In genomic region chr10:81010851-81011250, GRCm38 (mm10) we compare ENCODE assay signal across 19 mouse cellular contexts. TPM values are rescaled to one million over a fixed set of nuclear protein-coding genes. Genes with fewer than 3 reads are reported as not detected.
A peak's percentile ranks its signal among the peaks of the same experiment; 100 is the strongest.
DNase-seq lines count a peak whose midpoint lies in the region; ATAC-seq and TF ChIP-seq lines count a peak whose summit lies in the region.
"Had no signal": no experiment of that assay in that cellular context is flagged by ENCODE, and none has a peak within 500 bp of the region (broad histone marks: within the 10 kb centered on the region; RNA-seq: fewer than 3 reads in every experiment).

No protein-coding gene starts in this region.

- H3K27me3 ChIP-seq in embryonic facial prominence, embryonic 12.5 days, result no peaks in the 10 kb centered on the region
- peaks cover 12% of the 10 kb centered on the region; the same call in 1 of the 2 replicates for H3K27me3 ChIP-seq in embryonic facial prominence, embryonic 10.5 days (replicated peaks; ENCODE audit: low read depth, poor library complexity, severe bottlenecking)
- no peaks in the 10 kb centered on the region for H3K27me3 ChIP-seq in kidney, adult 2 months (replicated peaks; ENCODE audit: control insufficient read depth, insufficient read depth, low read length)
- no peaks in the 10 kb centered on the region for H3K27me3 ChIP-seq in kidney, embryonic 16.5 days (ENCODE audit: insufficient read depth, low read length)
- no peaks in the 10 kb centered on the region for H3K27me3 ChIP-seq in midbrain, postnatal 0 days (ENCODE audit: insufficient read depth, low read length)
- no peaks in the 10 kb centered on the region for H3K27me3 ChIP-seq in midbrain, embryonic 16.5 days (ENCODE audit: control insufficient read depth, insufficient read depth, low read depth, low read length)
- H3K27me3 ChIP-seq: midbrain, embryonic 15.5 days had no signal

- H3K9ac ChIP-seq in embryonic facial prominence, embryonic 12.5 days, result 0 out of 2 replicates have a peak overlapping the region, but pooled peaks have one; percentile 24
- H3K9ac ChIP-seq in kidney, embryonic 16.5 days (replicated peaks; ENCODE audit: low read length), result no peak overlapping the region
- no peak overlapping the region for H3K9ac ChIP-seq in midbrain, postnatal 0 days (replicated peaks; ENCODE audit: low read length, poor library complexity, severe bottlenecking)
- H3K9ac ChIP-seq in midbrain, embryonic 16.5 days (ENCODE audit: low read depth, low read length), result no peak overlapping the region
- H3K9ac ChIP-seq: hindbrain, embryonic 12.5 days; liver, embryonic 12.5 days; midbrain, embryonic 15.5 days had no signal

- 54% methylated on average over 6 of the region's 6 CpGs for WGBS in embryonic facial prominence, embryonic 12.5 days
- 67% methylated on average over 6 of the region's 6 CpGs for WGBS in embryonic facial prominence, embryonic 10.5 days
- 52% methylated on average over 6 of the region's 6 CpGs for WGBS in kidney, adult 2 months
- WGBS in kidney, embryonic 16.5 days, result 71% methylated on average over 6 of the region's 6 CpGs
- 53% methylated on average over 6 of the region's 6 CpGs for WGBS in midbrain, postnatal 0 days
- WGBS in midbrain, embryonic 16.5 days, result 62% methylated on average over 6 of the region's 6 CpGs

- no peak for ATAC-seq in embryonic facial prominence, embryonic 12.5 days (ENCODE audit: insufficient number of reproducible peaks, insufficient read depth, low FRiP score, low TSS enrichment)
- ATAC-seq in kidney, embryonic 16.5 days (ENCODE audit: low FRiP score, low TSS enrichment), result no peak
- no peak for ATAC-seq in midbrain, postnatal 0 days (ENCODE audit: low FRiP score)
- no peak for ATAC-seq in midbrain, embryonic 16.5 days
- ATAC-seq: intestine, embryonic 16.5 days; liver, embryonic 12.5 days; midbrain, embryonic 15.5 days had no signal

- TF ChIP-seq CTCF in kidney, adult 2 months (conservative IDR thresholded peaks at IDR 0.05; ENCODE audit: insufficient read depth, insufficient read length, low read depth, low read length), result no peak
- no peak for TF ChIP-seq CTCF in midbrain, postnatal 0 days (IDR thresholded peaks at IDR 0.05)
- no peak for TF ChIP-seq CTCF in cortical plate, adult 2 months (IDR thresholded peaks at IDR 0.05; ENCODE audit: extremely low read depth, insufficient read depth, low read length)

- H3K27ac ChIP-seq in embryonic facial prominence, embryonic 12.5 days, result no peak overlapping the region
- H3K27ac ChIP-seq in embryonic facial prominence, embryonic 10.5 days (replicated peaks), result no peak overlapping the region
- H3K27ac ChIP-seq in kidney, adult 2 months (ENCODE audit: insufficient read depth, low read depth, low read length), result no peak overlapping the region
- H3K27ac ChIP-seq in kidney, embryonic 16.5 days (ENCODE audit: low read length), result no peak overlapping the region
- H3K27ac ChIP-seq in midbrain, postnatal 0 days (ENCODE audit: low read depth, low read length), result no peak overlapping the region
- H3K27ac ChIP-seq in midbrain, embryonic 16.5 days (ENCODE audit: low read length), result no peak overlapping the region
- H3K27ac ChIP-seq in cortical plate, adult 2 months (ENCODE audit: insufficient read depth, low read length), result peak overlapping the region; percentile 26; the same call in 1 of the 2 replicates
- H3K27ac ChIP-seq: hindbrain, embryonic 12.5 days; limb, embryonic 10.5 days; liver, embryonic 12.5 days; midbrain, embryonic 15.5 days had no signal

- no peak overlapping the region for H3K4me2 ChIP-seq in embryonic facial prominence, embryonic 12.5 days (replicated peaks)
- no peak overlapping the region for H3K4me2 ChIP-seq in kidney, embryonic 16.5 days (replicated peaks; ENCODE audit: low read depth, low read length)
- no peak overlapping the region for H3K4me2 ChIP-seq in midbrain, postnatal 0 days (ENCODE audit: low read depth, low read length, poor library complexity, severe bottlenecking)
- no peak overlapping the region for H3K4me2 ChIP-seq in midbrain, embryonic 16.5 days (ENCODE audit: low read length)
- H3K4me2 ChIP-seq: hindbrain, embryonic 12.5 days; liver, embryonic 12.5 days; midbrain, embryonic 15.5 days had no signal

- H3K36me3 ChIP-seq in embryonic facial prominence, embryonic 12.5 days, result no peaks in the 10 kb centered on the region
- H3K36me3 ChIP-seq in embryonic facial prominence, embryonic 10.5 days (replicated peaks), result no peaks in the 10 kb centered on the region
- no peaks in the 10 kb centered on the region for H3K36me3 ChIP-seq in kidney, adult 2 months (ENCODE audit: control insufficient read depth, insufficient read depth, low read length)
- H3K36me3 ChIP-seq in kidney, embryonic 16.5 days (ENCODE audit: insufficient read depth, low read length), result no peaks in the 10 kb centered on the region
- H3K36me3 ChIP-seq in midbrain, postnatal 0 days (ENCODE audit: insufficient read depth, low read length), result no peaks in the 10 kb centered on the region
- no peaks in the 10 kb centered on the region for H3K36me3 ChIP-seq in midbrain, embryonic 16.5 days (ENCODE audit: control insufficient read depth, insufficient read depth, low read length)
- H3K36me3 ChIP-seq: hindbrain, embryonic 12.5 days; limb, embryonic 10.5 days; liver, embryonic 12.5 days; midbrain, embryonic 15.5 days had no signal

- TF ChIP-seq POLR2A in kidney, adult 2 months (IDR thresholded peaks at IDR 0.05; ENCODE audit: low read depth, low read length), result no peak
- TF ChIP-seq POLR2A in cortical plate, adult 2 months (IDR thresholded peaks at IDR 0.05; ENCODE audit: extremely low read depth, insufficient read depth, low read length), result no peak

- no peaks in the 10 kb centered on the region for H3K9me3 ChIP-seq in embryonic facial prominence, embryonic 12.5 days
- H3K9me3 ChIP-seq in embryonic facial prominence, embryonic 10.5 days, result no peaks in the 10 kb centered on the region
- H3K9me3 ChIP-seq in kidney, embryonic 16.5 days (ENCODE audit: low read length), result no peaks in the 10 kb centered on the region
- H3K9me3 ChIP-seq in midbrain, postnatal 0 days (ENCODE audit: low read length), result no peaks in the 10 kb centered on the region
- no peaks in the 10 kb centered on the region for H3K9me3 ChIP-seq in midbrain, embryonic 16.5 days (replicated peaks; ENCODE audit: control insufficient read depth, low read length, poor library complexity, severe bottlenecking)
- H3K9me3 ChIP-seq: hindbrain, embryonic 12.5 days; limb, embryonic 10.5 days; liver, embryonic 12.5 days; midbrain, embryonic 15.5 days had no signal

- 0 out of 2 replicates have a peak, but pooled peaks cover 6% of the 10 kb centered on the region for H3K4me1 ChIP-seq in embryonic facial prominence, embryonic 12.5 days
- H3K4me1 ChIP-seq in embryonic facial prominence, embryonic 10.5 days, result peaks cover 18% of the 10 kb centered on the region
- H3K4me1 ChIP-seq in kidney, adult 2 months (ENCODE audit: control insufficient read depth, insufficient read depth, low read length), result no peaks in the 10 kb centered on the region
- peaks cover 8% of the 10 kb centered on the region; the same call in 1 of the 2 replicates for H3K4me1 ChIP-seq in kidney, embryonic 16.5 days (ENCODE audit: insufficient read depth, low read length)
- H3K4me1 ChIP-seq in midbrain, postnatal 0 days (ENCODE audit: insufficient read depth, low read length), result peaks cover 4% of the 10 kb centered on the region; the same call in 1 of the 2 replicates
- peaks cover 6% of the 10 kb centered on the region for H3K4me1 ChIP-seq in midbrain, embryonic 16.5 days (ENCODE audit: control insufficient read depth, insufficient read depth, low read length)
- peaks cover 4% of the 10 kb centered on the region for H3K4me1 ChIP-seq in cortical plate, adult 2 months (ENCODE audit: control insufficient read depth, insufficient read depth, low read length)

- no peak overlapping the region for H3K4me3 ChIP-seq in embryonic facial prominence, embryonic 12.5 days
- no peak overlapping the region for H3K4me3 ChIP-seq in embryonic facial prominence, embryonic 10.5 days
- no peak overlapping the region for H3K4me3 ChIP-seq in kidney, adult 2 months (ENCODE audit: insufficient read depth, low read depth, low read length)
- H3K4me3 ChIP-seq in kidney, embryonic 16.5 days (ENCODE audit: low read length), result no peak overlapping the region
- H3K4me3 ChIP-seq in midbrain, postnatal 0 days (ENCODE audit: low read depth, low read length), result no peak overlapping the region
- no peak overlapping the region for H3K4me3 ChIP-seq in midbrain, embryonic 16.5 days (ENCODE audit: low read depth, low read length)
- H3K4me3 ChIP-seq in cortical plate, adult 2 months (ENCODE audit: insufficient read depth, low read length), result no peak overlapping the region
- H3K4me3 ChIP-seq: erythroblast, embryonic 14.5 days; hindbrain, embryonic 12.5 days; limb, embryonic 10.5 days; liver, embryonic 12.5 days; midbrain, embryonic 15.5 days had no signal

- no peak for DNase-seq in embryonic facial prominence, embryonic 10.5 days (ENCODE audit: low spot score)
- DNase-seq in kidney, adult 2 months, result peak; percentile 42
- peak; percentile 39 for DNase-seq in midbrain, postnatal 0 days (ENCODE audit: low spot score)
- DNase-seq in spleen, postnatal 4 days (ENCODE audit: low spot score in 2 of 2), result no peak
- DNase-seq: cerebellum, adult 9-10 months; gastrocnemius, postnatal 14 days; thymus, postnatal 14 days had no signal

RNA-seq across cellular contexts. Expression of gene Gng7, which starts 3.9 kb away (rescaled TPM):
- 11.0 and 11.4 TPM in 2 replicates for polyA plus RNA-seq in embryonic facial prominence, embryonic 12.5 days (2016; fragmentation: Nextera tagmentation; extraction: Ambion mirVana)
- polyA plus RNA-seq in embryonic facial prominence, embryonic 10.5 days (2016; fragmentation: Nextera tagmentation; extraction: Ambion mirVana), result 6.5 and 6.7 TPM in 2 replicates
- 1.9 and 2.0 TPM in 2 replicates for polyA plus RNA-seq in kidney, adult 2 months (2012; rRNA removed)
- 6.6 and 6.7 TPM in 2 replicates for polyA plus RNA-seq in kidney, embryonic 16.5 days (2015; fragmentation: Nextera tagmentation; extraction: Ambion mirVana)
- 27.6 and 40.7 TPM in 2 replicates for total RNA-seq in midbrain, postnatal 0 days (2014; rRNA removed)
- polyA plus RNA-seq in midbrain, postnatal 0 days (2015; fragmentation: Nextera tagmentation; extraction: Ambion mirVana), result 29.5 and 29.9 TPM in 2 replicates
- 21.5 and 25.6 TPM in 2 replicates for polyA plus RNA-seq in midbrain, embryonic 16.5 days (2015; fragmentation: Nextera tagmentation; extraction: Ambion mirVana)
- polyA plus RNA-seq in cortical plate, adult 2 months (2012; rRNA removed), result 77.9 and 152 TPM in 2 replicates
- polyA plus RNA-seq: erythroblast, embryonic 14.5 days had no signal

RNA-seq across cellular contexts. Expression of gene Diras1, which starts 14.6 kb away (rescaled TPM):
- polyA plus RNA-seq in embryonic facial prominence, embryonic 12.5 days (2016; fragmentation: Nextera tagmentation; extraction: Ambion mirVana), result 1.9 and 2.1 TPM in 2 replicates
- polyA plus RNA-seq in embryonic facial prominence, embryonic 10.5 days (2016; fragmentation: Nextera tagmentation; extraction: Ambion mirVana), result 1.4 and 1.9 TPM in 2 replicates
- 0.04 and 0.25 TPM in 2 replicates for polyA plus RNA-seq in kidney, adult 2 months (2012; rRNA removed)
- 0.11 and 0.41 TPM in 2 replicates for polyA plus RNA-seq in kidney, embryonic 16.5 days (2015; fragmentation: Nextera tagmentation; extraction: Ambion mirVana)
- total RNA-seq in midbrain, postnatal 0 days (2014; rRNA removed), result 104 and 119 TPM in 2 replicates
- polyA plus RNA-seq in midbrain, postnatal 0 days (2015; fragmentation: Nextera tagmentation; extraction: Ambion mirVana), result 95.2 and 98.3 TPM in 2 replicates
- 71.7 and 88.1 TPM in 2 replicates for polyA plus RNA-seq in midbrain, embryonic 16.5 days (2015; fragmentation: Nextera tagmentation; extraction: Ambion mirVana)
- 83.8 and 85.3 TPM in 2 replicates for polyA plus RNA-seq in cortical plate, adult 2 months (2012; rRNA removed)
- total RNA-seq: megakaryocyte, adult 5-6 weeks had no signal
- polyA plus RNA-seq: erythroblast, embryonic 14.5 days; heart, embryonic 14.5 days; liver, embryonic 12.5 days had no signal

RNA-seq across cellular contexts. Expression of gene Slc39a3, which starts 26.4 kb away (rescaled TPM):
- polyA plus RNA-seq in embryonic facial prominence, embryonic 12.5 days (2016; fragmentation: Nextera tagmentation; extraction: Ambion mirVana), result 21.8 and 21.9 TPM in 2 replicates
- polyA plus RNA-seq in embryonic facial prominence, embryonic 10.5 days (2016; fragmentation: Nextera tagmentation; extraction: Ambion mirVana), result 14.0 and 16.9 TPM in 2 replicates
- 37.5 and 39.6 TPM in 2 replicates for polyA plus RNA-seq in kidney, adult 2 months (2012; rRNA removed)
- polyA plus RNA-seq in kidney, embryonic 16.5 days (2015; fragmentation: Nextera tagmentation; extraction: Ambion mirVana), result 19.6 and 19.9 TPM in 2 replicates
- 115 and 122 TPM in 2 replicates for total RNA-seq in midbrain, postnatal 0 days (2014; rRNA removed)
- polyA plus RNA-seq in midbrain, postnatal 0 days (2015; fragmentation: Nextera tagmentation; extraction: Ambion mirVana), result 50.2 and 54.7 TPM in 2 replicates
- 52.8 and 55.7 TPM in 2 replicates for polyA plus RNA-seq in midbrain, embryonic 16.5 days (2015; fragmentation: Nextera tagmentation; extraction: Ambion mirVana)
- 72.8 and 73.0 TPM in 2 replicates for polyA plus RNA-seq in cortical plate, adult 2 months (2012; rRNA removed)

RNA-seq across cellular contexts. Expression of gene Sgta, which starts 49.1 kb away (rescaled TPM):
- 242 and 251 TPM in 2 replicates for polyA plus RNA-seq in embryonic facial prominence, embryonic 12.5 days (2016; fragmentation: Nextera tagmentation; extraction: Ambion mirVana)
- polyA plus RNA-seq in embryonic facial prominence, embryonic 10.5 days (2016; fragmentation: Nextera tagmentation; extraction: Ambion mirVana), result 289 and 290 TPM in 2 replicates
- polyA plus RNA-seq in kidney, adult 2 months (2012; rRNA removed), result 183 and 212 TPM in 2 replicates
- 244 and 250 TPM in 2 replicates for polyA plus RNA-seq in kidney, embryonic 16.5 days (2015; fragmentation: Nextera tagmentation; extraction: Ambion mirVana)
- 216 and 236 TPM in 2 replicates for total RNA-seq in midbrain, postnatal 0 days (2014; rRNA removed)
- polyA plus RNA-seq in midbrain, postnatal 0 days (2015; fragmentation: Nextera tagmentation; extraction: Ambion mirVana), result 325 and 348 TPM in 2 replicates
- polyA plus RNA-seq in midbrain, embryonic 16.5 days (2015; fragmentation: Nextera tagmentation; extraction: Ambion mirVana), result 324 and 340 TPM in 2 replicates
- polyA plus RNA-seq in cortical plate, adult 2 months (2012; rRNA removed), result 222 and 228 TPM in 2 replicates

RNA-seq across cellular contexts. Expression of gene Thop1, which starts 59.0 kb away (rescaled TPM):
- 68.2 and 71.3 TPM in 2 replicates for polyA plus RNA-seq in embryonic facial prominence, embryonic 12.5 days (2016; fragmentation: Nextera tagmentation; extraction: Ambion mirVana)
- polyA plus RNA-seq in embryonic facial prominence, embryonic 10.5 days (2016; fragmentation: Nextera tagmentation; extraction: Ambion mirVana), result 102 and 109 TPM in 2 replicates
- polyA plus RNA-seq in kidney, adult 2 months (2012; rRNA removed), result 22.2 and 26.1 TPM in 2 replicates
- polyA plus RNA-seq in kidney, embryonic 16.5 days (2015; fragmentation: Nextera tagmentation; extraction: Ambion mirVana), result 69.6 and 70.0 TPM in 2 replicates
- 59.9 and 67.1 TPM in 2 replicates for total RNA-seq in midbrain, postnatal 0 days (2014; rRNA removed)
- polyA plus RNA-seq in midbrain, postnatal 0 days (2015; fragmentation: Nextera tagmentation; extraction: Ambion mirVana), result 35.2 and 35.8 TPM in 2 replicates
- polyA plus RNA-seq in midbrain, embryonic 16.5 days (2015; fragmentation: Nextera tagmentation; extraction: Ambion mirVana), result 47.3 and 51.6 TPM in 2 replicates
- 66.2 and 68.5 TPM in 2 replicates for polyA plus RNA-seq in cortical plate, adult 2 months (2012; rRNA removed)

Comparison
In these comparisons a context has a peak if more than half of its experiments do, and no peak if none do; other contexts are left out.
1. DNase-seq: peak in kidney, adult 2 months (single experiment) and midbrain, postnatal 0 days (single experiment); none in embryonic facial prominence, embryonic 10.5 days (single experiment) and spleen, postnatal 4 days (0 of 2).
2. RNA of gene Diras1, which starts 14.6 kb away (polyA plus RNA-seq): 95.2 to 98.3 TPM in midbrain, postnatal 0 days, 71.7 to 88.1 TPM in midbrain, embryonic 16.5 days and 83.8 to 85.3 TPM in cortical plate, adult 2 months; 1.9 to 2.1 TPM in embryonic facial prominence, embryonic 12.5 days, 1.4 to 1.9 TPM in embryonic facial prominence, embryonic 10.5 days, 0.04 to 0.25 TPM in kidney, adult 2 months and 0.11 to 0.41 TPM in kidney, embryonic 16.5 days; every median in the first group is over 10 times any median in the second.